Mouse (Mus musculus) ES-Bruce4 (cell line): ENCODE measurements around the gene Prkce.

ENCODE experiments used
- CTCF ChIP-seq: IDR thresholded peaks from one replicate; pipeline ENCODE4 v1.8.1; 2011; ENCODE audit warnings: low read depth, low read length
- EP300 ChIP-seq: IDR thresholded peaks from 2 replicates; pipeline ENCODE4 v1.6.1; 2011; ENCODE audit warnings: low read depth, low read length; ENCODE audit not compliant: insufficient read depth
- POLR2A ChIP-seq: IDR thresholded peaks from one replicate; pipeline ENCODE4 v1.8.1; 2011; ENCODE audit warnings: low read length; ENCODE audit not compliant: insufficient read depth

DNA sequence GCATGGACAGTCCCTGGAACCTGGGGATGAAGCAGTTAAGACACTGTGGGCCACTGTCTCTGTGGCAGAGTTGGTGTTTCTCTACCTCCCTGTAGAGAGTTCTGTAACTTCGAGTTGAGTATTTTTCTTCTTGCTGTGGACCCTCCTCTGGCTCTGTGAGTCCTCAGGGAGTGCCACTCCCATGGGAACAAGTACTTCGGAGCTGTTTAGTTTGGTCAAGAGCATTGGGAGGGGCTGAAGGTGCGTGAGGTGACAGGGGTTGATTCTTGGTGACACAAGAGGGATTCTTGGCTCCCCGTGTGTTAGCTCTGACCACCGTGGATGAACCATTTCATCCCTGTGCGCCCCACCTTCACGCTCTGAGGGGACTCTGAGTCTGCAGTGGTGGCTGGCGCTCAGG is 81.2 kb downstream of the Prkce start:
- TF ChIP-seq CTCF: no peak
- no peak for TF ChIP-seq EP300
- TF ChIP-seq POLR2A: no peak
